Mouse (Mus musculus) heart, adult 2 months (tissue): ENCODE results near the gene Crbn.

Source experiments
- CTCF ChIP-seq: fragments of 200-600 bp; IDR thresholded peaks from 2 replicates; pipeline ENCODE4 v1.8.1; 2022; ENCODE audit warnings: antibody characterized with exemption, mild to moderate bottlenecking, moderate library complexity
- POLR2A ChIP-seq: fragments of 200-500 bp; IDR thresholded peaks from 2 replicates; pipeline ENCODE4 v1.6.1; 2011; ENCODE audit warnings: mild to moderate bottlenecking, low read depth, low read length, control low read depth; ENCODE audit not compliant: insufficient read depth

GRCm38 (mm10) chr6:106740244-106740825 is 59.5 kb downstream of the Crbn start:
- TF ChIP-seq POLR2A (no peak), CTCF (no peak)
